Mouse (Mus musculus) right cerebral cortex, postnatal 25 days (tissue): ENCODE results near the gene Slc22a4.
"Not testable (repeated sequence)": the region's sequence is repeated elsewhere in the genome, so short reads cannot be mapped to it uniquely, and the experiment has no call there.

Experiments used
- DNase-seq: peaks from one replicate; pipeline ENCODE4 v3.0.0; 2022

Gene Slc22a4

DNA sequence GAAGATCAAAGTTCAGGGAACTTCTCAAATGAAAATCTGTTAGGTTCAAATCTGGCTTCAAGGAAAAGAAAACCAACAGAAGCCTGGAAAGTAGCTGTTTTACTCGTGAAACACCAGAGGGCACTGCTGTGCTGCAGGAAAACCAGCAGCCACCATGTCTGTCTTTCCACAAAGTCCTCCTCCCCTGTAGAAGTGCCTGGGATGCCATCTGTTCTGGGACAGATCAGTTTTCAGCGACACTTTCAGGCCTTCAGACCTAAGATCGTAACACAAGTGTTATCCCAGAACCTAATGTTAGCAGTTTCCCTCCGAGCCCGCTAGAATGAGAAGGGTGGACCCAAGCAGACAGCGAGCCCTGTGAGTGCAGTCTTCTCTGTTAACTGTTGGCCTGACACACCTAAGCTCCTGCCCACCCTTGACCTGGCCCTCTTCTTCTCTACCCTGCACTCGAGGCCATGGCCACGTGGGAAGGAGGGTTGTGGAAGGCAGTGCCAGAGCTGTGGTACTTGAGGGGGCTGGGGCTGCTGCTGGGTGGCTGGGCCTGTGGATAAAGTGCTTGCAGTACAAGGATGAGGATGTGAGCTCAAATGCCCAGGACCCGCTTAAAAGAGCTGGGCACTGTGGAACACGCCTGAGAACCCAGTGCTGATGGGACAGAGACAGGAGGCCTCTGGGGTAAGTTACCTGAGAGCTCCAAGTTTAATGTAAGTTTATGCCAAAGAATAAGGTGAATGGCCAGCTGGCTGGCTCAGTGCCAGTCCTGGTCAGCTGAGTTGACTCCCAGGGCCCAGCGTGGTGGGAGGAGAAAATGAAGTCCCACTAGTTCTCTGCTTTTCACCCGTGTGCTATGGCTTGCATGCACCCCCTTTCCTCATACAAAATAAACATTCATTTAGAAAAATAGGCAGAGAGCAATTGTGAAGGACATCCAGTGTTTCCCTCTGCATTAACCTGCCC lies 24.9 kb downstream of the Slc22a4 start:
- DNase-seq = peak; percentile 50

DNA sequence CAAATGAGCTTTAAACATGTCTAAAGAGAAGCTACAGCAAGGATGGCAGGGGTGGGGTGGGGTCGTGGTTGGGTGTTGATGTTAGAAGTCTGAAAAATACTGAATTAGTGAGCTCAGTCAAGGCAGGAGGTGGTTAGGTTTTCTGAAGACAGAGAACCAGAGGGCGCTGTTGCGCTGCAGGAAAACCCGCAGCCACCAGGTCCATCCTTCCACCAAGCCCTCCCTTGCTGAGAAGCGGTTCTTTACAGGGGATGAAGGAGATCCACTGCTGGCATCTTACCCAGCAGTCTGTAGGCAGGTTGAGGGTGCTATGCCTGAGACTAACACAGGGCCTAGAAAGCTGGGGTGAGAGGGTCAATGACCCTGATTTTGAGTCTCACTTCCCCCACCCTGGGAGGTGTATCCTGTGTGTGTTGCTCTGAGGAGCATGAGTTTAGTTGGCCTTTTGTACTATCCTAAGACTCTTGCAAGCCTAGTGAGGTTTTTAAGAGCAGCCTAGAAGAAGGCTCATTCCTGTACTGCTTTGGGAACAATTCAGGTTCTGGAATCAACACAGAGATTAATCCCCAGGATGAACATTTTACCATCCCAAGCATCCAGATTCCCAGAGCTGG lies 25.6 kb downstream of the Slc22a4 start:
- DNase-seq = peak; percentile 67

DNA sequence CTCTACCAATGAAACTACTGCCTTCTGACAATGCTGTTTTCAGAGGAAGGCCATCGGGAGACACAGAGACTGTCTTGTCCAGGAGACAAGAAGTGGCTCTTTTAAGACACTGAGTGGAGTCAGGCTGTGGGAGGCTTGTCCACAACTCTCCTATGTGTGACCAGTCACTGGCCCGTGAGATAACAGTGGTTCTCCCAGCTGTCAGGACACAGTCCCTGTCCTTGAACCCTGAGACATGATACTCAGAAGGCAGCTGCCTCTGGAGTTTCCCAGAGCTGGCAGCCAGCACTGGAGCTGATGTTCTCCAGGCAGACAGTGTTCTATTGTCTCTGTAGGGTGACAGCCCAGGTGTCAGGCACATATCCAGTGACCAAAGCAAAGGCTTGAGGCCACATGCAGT lies 30.2 kb downstream of the Slc22a4 start:
- no peak for DNase-seq

DNA sequence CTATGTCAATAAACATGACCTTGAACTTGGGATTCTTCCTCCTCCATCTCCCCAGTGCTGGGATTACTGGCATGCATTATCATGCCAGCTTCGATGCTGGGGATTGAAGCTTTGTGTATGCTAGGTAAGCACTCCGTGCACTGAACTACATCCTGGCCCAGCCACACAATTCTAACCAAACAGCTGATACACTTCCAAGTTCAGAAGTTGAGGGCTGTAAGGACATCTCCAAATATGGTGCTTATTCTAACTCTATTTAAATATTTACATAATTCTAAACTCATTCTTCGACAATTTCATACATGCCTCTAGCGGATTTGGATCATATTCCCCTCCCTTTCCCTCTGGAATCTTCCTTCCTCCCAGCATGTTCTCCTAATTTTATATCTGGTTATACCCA lies 35.6 kb downstream of the Slc22a4 start:
- no peak for DNase-seq

DNA sequence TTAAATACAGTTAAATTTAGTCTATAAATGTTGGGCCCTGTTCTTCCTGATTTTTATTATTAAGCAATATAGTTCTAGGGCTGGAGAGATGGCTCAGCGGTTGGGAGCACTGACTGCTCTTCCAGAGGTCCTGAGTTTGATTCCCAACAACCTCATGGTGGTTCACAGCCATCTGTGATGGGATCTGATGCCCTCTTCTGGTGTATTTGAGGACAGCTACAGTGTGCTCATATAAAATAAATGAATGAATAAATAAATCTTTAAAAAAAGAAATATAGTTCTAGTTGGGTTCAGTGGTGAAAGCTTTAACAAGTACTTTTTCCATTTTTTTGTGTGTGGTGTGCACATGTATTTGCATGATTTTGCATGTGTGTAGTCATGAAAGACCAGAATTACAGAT lies 38.7 kb downstream of the Slc22a4 start:
- no peak for DNase-seq

DNA sequence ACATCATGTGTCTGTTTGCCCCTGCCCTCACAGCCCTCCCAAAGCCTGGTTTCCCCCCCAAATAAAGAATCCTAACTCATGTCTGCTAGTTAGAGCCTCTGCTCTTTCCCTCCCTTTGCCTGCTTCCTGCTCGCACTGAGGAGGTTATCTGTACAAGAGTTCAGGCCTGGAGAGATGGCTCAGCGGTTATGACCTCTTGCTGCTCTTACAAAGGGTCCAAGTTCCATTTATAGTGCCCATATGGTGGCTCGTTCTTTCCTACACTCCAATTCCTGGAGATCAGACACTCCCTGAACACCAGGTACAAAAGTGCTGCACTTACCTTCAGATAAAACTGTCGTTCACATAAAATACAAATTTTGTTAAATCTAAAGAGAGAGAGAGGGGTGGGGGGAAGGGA lies 39.8 kb downstream of the Slc22a4 start:
- DNase-seq = no peak

DNA sequence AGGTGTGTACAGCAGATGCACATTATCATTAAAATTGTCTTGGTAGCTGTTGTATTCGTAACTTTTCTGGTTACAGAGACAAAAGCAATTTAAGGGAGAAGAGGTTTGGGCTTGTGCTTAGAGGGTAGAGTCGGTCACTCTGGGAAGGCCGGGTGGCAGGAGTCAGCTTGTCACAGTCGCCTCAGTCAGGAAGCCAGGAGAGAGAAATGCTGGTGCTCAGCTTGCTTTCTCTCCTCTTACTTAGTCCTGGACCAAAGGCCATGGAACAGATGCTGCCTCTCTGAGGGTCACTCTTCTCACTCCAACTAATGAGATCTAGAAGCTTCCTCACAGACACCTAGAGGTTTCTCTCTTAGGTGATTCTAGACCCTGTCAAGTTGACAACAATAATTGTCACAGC lies 46.5 kb downstream of the Slc22a4 start:
- DNase-seq = no peak

DNA sequence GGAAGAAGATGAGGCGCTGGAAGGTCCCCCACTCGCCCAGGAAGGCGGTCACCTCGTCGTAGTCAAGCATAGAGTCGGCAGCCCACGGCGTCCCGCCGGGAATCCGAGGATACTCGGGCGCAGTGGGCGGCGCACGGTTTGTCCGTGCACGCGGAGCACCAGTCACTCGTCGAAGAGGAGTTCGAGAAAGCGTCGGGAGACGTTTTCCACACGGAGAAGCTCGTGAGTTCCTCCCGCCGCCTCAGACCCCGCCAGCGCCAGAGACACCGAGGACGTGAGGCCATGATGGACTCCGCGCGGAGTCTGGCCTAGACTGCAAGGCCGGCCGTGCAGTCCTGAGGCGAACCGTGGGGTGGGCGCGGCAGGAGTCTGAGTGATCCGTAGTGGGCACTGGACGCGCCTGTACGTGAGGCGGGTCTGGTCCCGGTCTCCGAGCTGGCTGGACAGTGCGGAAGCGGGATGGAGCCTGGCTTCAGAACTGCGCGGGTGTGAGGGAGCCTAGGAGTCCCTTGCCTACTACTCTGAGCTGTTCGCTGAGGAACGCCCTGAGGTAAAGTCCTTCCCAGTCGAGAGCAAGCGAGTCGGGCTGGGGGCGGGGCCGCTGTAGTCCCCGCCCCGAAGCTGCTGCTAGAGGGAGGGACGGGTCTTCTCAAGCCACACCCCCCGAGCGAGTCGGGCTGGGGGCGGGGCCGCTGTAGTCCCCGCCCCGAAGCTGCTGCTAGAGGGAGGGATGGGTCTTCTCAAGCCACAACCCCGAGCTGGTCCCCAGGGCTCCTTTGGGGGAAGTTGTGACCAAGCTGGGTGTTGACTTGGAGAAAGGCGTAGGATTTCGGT lies 47.9 kb downstream of the Slc22a4 start, which contains the start of gene Slc22a21:
Gene Slc22a21, minus strand, starts transcription at position 545 of the 834 bp plus-strand sequence.
- peak; percentile 26 for DNase-seq

DNA sequence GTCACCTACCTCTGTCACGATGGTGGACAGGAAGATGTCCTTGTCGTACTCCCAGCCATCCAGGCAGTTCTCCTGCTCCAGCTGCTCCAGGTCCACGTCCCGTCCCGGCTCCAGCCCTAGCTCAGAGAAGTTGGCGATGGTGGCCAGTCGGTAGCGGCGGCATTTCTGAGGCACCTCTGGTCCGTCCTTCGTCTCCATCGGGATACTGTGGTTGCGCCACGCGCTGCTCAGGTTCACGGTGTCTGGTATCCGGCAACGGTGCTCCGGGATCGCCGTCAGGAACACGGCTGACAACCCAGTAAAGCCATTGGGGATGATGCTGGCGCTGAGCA lies 48.5 kb downstream of the Slc22a4 start:
- not testable (repeated sequence) for DNase-seq

DNA sequence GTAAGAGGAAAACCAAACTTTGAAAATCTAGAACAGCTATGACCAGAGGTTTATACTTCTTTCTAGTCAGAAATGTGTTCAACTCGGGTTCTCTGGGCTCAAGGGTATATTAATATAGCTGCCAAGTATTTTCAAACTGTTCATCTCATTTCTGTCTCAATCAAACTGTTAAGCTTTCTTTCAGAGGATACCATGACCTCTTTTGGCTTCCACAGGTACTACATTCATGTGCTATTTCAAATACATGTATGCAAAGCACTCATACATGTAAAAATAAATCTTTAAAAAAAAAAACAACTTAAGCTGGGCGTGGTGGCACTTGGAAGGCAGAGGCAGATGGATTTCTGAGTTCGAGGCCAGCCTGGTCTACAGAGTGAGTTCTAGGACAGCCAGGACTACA lies 50.2 kb downstream of the Slc22a4 start:
- no peak for DNase-seq

DNA sequence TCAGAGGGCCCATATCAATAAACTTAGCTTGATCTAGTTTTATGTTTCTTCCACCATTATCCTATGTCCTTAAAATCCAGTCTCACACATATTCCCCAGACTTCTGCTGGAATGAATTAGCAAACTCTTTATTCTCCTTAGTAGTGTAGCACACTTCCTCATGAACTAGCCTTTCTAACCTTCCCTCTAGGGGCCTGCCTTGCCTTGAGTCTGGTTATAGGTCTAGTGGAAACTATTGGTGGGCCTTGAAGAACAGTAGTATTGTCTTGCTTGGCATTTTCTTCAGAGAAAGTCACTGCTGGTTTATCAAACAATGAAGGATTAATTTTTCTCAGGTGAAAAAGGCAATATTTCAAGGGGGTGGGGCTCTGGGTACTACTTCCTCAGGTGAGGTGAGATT lies 52.3 kb downstream of the Slc22a4 start:
- no peak for DNase-seq

DNA sequence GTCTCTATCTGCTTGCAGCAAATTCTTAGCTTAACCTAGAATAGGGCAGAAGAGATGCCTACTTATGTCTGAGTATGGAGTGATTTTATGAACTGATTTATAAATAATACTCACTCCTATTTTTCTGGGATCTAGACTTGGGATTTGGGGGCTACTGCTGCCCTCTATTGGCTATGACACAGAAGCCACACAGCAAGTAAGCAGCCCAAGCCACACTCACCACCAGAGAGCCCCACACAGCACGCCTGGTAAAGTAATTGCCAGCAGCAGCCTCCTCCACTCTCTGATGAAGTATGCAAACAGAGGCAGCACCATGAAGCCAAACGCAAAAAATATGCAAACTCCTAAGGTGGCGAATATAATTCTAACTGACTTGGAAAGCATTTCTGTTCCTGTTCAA lies 68.9 kb downstream of the Slc22a4 start:
- no peak for DNase-seq

DNA sequence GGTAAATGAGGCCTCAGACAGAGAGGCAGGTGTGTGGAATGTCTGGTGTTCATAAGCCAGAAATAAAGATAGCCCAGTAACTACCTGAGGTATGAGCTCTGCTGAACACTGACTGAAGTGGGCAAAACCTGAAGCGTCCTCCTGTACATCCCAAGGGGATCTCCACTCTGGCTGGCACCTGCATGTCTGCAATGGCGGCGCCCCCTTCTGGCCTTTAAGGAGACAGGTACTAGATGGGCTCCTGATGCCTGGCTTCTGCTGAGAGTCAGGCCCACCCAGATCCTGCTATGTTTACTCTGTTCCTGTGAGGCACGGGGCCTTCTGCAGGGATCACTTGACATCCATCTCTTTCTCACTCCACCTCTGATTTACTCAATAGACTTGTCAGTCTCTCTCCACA lies 69.7 kb downstream of the Slc22a4 start:
- not testable (repeated sequence) for DNase-seq

DNA sequence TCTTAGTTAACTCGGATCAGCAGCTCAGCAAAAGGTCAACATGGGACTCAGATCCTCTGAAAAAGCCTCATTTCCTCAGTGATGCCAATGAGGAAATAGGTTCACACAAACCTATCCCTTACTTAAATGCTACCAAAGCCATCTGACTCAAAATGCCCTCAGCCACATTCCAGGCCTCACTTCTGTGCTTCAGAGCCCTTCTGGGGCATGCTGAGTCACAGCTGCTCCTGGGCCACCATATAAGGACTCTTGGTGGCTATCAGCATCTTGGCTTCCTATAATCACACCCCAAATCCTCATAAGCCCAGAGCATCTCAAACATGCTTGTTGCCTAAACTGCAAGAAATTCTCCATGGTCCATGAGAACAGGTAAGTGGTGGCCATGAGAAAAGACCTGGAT lies 71.3 kb downstream of the Slc22a4 start:
- no peak for DNase-seq

DNA sequence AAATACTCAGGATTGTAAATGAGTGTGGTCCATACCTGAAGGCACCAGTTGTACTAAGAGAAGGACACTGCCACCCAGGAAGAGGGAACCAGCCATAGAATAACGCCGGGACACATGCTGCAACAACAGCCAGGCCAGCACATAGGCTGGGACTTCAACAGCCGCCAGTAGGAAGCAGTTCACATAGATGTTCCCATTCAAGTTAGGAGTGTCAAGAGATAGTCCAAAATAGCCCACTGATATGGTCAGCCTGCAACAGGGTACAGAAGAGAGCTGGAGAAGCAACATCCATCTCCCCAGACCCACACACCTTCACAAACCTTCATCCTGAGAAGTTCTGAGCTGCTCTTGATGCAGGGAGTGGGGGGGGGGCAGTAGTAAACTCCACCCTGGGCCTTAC lies 73.2 kb downstream of the Slc22a4 start:
- no peak for DNase-seq

DNA sequence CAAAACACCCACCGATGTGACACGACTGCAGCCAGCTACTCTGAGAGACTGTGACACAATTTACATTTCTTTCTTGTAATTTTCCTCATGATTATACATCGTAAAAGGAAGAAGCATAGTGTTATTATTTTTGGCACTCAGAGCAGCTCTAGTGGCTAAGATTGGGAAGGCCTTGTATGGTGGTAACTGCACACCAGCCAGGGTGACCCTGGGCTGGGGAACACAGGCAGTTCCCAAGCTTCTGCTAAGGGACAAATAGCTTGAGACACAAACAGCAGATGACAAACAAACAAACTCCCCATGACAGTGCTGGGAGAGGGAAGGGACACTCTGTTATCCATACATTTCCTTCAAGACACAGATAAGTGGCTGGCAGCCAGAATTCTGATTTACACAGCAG lies 77.8 kb downstream of the Slc22a4 start:
- DNase-seq = not testable (repeated sequence)
